Mouse (Mus musculus) retina, adult 2 months (tissue): ENCODE data around the gene Gabrr2.

Experiments used
- DNase-seq: peaks from one replicate; pipeline ENCODE4 v3.0.0-alpha.2; 2012; ENCODE audit warnings: low read depth, low spot score

Gene Gabrr2

DNA sequence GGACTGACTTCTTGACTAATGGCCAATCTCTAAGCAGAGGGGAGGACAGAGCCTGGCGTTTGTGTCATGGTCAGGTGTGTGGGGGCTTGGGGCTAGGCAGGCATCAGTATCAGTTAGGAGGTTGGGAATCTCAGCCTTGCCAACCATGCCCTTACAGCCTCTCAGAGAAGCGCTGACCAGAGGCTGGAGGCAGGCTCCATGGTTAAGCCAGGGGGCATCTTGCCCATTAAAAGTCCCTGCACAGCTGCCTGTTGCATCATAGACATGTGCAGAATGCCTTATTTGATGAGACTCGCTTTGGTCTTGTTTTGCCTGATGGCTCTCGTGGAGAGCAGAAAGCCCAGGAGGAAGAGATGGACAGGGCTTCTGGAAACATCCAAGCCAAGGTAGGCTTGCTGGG is at the start of gene Gabrr2:
TSS of gene Gabrr2 (plus strand) at position 19 of the 400 bp plus-strand sequence.
- no peak for DNase-seq

DNA sequence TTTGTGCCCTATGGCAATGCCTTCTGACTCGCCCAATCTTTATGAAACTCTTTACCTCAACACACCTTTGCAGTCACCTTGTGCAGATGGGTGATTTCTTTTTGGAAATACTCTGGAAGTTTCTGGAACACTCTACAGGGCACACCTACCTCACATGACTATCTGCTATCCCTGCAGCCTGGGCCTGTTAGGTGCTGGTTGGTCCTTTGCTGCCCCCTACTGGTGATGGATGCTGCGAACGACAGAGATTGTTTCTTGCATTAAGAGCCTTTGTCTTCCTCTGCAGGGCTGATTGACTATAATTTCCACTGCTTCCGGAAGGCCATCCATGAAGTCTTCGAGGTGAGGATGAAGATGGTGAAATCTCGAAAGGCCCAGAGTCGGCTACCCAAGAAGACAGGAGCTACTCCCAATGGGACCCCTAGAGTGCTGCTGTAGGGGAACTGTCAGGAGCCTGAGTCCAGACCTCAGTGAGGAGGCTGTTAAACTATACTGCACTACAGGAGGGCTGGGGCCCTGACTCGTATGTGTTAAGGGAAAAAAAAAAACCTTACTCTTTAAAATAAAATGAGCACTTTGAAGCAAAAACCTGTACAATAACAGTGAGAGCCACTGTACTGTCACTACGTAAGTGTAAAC is 44.3 kb upstream of the Gabrr2 start:
- DNase-seq: peak; percentile 82

DNA sequence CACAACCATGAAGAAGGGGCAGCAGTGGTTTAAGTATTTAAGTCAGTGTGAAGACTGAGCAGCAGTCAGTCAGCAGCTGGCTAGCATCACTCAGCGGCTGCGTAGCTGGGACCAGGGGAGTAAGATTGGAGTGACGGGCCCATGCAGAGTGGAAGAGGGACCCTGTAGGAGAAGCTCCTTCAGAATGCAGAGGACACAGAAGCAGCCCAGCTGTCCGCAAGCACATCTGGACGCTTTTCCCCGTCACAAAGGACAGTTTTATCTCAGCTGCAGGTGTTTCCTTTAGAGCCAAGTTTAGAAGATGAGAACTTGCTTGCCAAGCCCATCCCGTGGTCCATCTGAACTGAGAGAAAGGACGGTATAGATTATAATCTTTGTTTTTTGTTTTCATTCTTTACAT is 38.4 kb upstream of the Gabrr2 start:
- no peak for DNase-seq

DNA sequence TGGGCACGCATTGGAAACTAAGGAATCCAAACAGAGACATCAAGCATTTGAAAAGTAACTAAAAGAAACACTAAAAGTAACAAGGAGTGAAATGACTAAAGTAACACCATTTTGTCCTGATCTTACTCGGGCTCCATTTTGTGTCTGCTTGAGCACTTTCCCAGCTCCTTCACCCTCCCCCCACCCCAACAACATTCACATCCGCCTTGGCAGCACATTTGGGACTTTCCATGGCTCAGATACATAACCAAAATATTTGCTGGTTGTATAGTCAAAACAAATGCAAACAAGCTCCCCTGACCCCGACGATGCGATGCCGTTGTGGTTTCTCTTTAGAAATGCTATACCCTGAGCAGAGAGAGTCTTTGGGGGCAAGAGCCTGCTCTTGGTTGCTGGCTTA is 33.7 kb upstream of the Gabrr2 start:
- no peak for DNase-seq

DNA sequence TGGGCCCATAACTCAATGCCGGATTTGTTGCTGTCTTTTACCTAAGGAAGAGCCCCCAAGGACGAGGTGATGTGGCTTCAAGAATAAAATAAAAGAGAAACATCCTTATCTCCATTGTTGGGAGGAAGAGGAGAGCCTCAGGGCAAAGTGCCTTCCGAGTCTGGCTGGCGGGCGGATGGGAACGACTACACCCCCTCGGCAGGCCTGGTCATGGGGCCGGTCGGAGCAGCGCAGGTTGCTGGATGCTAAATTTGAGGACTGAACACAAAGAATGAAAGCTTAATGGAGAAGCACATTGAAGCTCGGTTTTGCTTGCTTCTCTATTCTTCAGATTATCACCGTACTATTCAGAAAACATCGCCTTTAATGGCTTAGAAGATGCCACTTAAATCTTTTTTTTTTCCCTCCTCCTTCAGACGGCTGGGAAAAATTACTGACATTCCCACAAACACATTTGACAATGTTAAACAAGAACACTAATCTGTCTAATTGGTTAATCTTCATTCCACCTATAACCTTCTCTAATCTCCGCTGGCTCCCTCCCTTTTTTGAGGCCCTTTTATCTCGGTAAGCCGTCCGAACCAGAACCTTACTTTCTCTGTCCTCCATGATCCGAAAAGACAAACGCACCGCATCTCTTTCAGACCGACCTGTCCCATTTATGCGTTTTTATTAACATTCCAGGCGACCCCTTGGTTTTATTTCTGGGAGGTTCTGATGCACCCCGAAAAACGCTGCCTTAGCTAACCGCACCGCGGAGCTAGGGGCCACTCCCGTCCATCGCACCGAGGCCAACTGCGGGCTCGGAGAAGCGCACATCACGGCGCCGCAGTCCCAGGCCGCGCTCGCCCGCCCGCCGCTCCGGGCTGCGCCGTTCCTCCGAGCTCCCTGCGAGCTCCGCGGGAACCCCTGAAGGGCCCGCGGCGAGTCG is 32.3 kb upstream of the Gabrr2 start:
- DNase-seq: peak; percentile 69

DNA sequence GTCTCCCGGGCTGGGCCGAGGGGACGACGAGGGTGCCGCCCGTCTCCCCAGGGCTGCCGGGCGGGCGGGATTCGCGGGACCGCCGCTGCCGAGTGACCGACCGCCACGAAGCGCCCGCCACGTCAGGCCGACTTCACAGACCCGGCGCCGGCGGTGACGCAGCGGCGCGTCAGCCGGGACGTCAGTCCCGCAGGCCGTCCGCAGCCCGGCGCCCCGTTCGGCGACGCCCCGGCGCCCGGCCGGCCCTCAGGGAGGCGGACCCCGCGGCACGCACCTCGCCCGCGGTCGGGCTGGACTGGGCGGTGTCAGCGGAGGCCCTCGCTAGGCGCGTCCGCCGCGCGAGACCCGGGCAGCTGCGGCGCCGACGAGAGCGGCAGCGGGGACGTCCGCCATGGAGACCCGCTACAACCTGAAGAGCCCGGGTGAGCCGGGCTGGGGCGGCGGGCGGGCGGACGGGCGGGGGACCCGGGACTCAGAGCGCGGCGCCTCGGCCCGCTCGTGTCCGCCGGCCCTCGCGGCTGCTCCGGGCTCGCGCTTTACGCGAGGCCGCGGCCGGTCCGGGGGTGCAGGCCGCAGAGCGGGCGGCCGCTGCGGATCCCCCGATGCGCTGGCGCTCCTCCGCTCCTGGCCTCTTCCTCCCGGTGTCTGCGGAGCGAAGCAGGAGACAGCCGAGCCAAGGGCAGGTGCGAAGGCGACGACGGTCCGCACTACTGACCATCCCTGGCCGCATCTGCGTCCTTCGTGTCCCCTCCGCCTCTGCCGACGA is 31.4 kb upstream of the Gabrr2 start, which contains the start of gene Ube2j1:
TSS of gene Ube2j1 (plus strand) at position 222 of the 766 bp plus-strand sequence.
- DNase-seq: peak; percentile 64

DNA sequence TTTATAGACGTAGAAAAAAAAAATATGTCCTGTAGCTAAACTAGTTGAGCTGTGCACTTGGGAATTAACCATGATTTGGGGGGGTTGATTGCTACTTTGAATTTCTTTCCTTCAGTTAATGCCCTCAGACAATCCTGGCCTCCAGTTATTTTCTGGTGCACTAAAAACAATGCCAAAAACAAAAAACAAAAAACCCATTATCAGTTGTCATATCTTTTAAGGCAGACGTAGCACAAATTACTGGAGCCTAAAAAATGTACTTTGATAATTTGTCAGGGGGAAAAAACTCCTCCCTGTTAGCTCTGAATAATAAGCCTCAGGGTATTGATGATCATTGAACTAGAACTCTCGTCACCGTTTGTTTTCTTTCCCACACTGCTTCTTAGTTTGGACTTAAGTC is 30.8 kb upstream of the Gabrr2 start:
- DNase-seq: no peak

DNA sequence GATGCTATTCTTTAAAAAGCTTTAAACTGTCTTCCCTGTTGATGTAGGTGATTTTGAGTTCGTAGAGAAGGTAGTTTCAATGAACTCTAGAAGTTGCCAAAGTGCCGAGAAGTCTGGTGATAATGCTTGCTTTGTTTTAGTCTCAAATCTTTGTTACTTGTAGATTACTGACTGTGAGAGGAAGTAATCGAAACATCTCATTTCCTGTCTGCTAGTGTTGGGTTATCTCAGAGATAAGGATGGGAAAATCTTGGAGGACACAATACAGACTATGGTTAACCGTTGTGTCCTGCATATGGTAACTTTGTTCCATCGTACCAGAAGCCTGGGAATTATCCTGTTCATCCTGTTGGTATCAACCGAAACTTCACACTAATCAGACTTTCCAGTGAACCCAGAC is 29.3 kb upstream of the Gabrr2 start:
- no peak for DNase-seq

DNA sequence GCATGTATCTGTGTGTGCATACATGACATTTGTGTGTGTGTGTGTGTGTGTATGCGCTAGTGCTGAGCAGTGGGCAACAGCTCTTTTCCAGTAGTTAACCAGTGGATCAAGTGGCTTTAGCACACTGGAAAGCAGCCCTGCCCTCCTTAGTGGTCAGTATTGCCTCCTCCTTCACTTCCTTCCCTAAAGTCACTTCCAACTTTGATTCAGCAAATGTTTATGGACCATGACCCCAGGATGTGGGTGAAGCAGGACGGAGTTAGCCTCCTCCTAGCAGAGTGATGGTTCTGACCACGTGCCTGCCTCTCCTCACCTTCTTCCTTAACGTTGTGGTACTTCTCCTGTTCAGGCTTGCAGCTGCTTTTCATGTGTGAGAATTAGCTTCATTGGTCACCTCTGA is 23.0 kb upstream of the Gabrr2 start:
- DNase-seq: no peak

DNA sequence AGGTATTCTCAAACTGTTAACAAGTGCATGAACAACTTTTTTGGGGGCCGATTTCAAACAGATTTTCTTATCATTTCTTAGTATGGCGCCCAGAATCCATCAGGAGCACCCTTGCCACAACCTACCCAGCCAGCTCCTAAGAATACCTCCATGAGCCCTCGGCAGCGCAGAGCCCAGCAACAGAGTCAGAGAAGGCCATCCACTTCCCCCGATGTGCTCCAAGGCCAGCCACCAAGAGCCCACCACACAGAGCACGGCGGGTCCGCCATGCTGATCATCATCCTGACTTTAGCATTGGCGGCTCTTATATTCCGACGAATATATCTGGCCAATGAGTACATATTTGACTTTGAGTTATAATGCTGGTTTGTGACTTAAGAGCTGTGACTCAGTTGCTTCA is 13.2 kb upstream of the Gabrr2 start:
- DNase-seq: no peak

DNA sequence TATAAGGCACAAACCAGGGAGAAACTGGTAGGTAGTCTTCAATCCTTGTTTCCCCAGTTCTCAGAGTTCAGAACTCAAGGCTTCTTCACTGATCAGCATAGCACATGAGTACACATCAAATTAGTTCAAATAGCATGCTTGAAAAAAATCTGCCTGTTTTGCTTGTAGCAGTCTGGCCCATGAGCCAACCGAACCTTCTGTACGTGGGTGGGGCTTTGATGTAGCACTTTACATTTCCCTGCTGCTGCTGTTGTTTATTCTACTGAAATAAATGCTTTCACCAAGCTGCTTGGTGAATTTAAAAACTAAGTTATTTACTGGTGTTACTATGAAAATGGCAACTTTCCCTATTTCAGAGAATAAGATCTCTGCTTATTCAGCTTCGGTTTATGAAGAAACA is 10.7 kb upstream of the Gabrr2 start:
- no peak for DNase-seq

DNA sequence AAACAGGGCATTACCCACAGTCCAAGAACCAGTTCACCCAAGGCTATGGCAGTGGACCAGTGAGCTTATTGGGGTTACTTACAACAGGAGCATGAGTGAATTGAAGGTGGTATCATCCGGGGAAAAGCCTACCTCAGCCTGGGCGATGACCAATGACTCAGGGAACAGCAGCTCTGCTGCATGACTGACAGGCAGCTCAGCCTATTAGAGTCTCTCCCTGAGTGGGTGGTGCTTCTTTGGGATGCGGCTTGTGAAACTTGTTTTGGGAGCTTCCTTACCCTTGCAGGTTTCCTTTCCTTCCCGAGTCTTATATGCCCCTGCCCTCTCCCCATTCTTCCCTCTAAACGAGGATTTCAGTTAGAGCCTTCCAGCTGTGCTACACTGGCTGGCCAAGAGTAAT is 10.1 kb upstream of the Gabrr2 start:
- DNase-seq: no peak

DNA sequence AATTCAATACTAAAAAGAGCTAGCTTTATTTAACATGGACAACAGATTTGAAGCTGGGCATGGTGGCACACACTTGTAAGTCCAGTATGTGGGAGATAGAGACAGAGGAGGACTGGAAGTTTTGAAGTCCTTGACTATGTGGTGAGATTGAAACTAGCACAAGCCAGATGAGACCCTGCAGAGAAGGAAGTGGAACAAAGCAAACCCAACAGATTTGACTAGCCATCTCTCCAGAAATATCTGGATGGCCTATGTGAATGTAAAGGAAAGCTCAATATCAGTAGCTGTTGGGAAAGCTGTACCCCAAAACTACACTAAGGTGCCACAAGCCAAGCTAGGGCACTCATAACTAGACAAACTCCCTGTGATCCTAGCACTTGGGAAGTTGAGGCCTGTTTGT is 8.4 kb upstream of the Gabrr2 start:
- no peak for DNase-seq

DNA sequence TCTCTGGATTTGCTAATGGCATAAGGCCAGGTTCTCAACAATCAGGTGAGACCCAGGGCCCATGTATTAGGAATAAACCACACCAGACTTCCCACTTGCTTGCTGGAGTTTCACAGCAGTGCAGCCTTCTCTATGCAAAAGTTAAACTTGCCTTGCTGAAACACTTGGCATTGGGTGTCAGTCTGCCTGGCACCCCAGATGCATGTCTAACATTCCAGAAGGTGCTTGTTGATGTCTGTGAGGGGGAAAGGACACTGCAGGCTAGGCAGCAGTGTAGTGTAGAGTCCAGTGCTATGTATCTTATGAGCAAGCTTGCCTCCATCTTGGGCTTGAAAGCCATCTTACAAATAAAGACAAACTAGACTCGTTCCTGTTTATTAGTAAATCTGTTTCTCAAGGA is 6.5 kb upstream of the Gabrr2 start:
- DNase-seq: no peak

DNA sequence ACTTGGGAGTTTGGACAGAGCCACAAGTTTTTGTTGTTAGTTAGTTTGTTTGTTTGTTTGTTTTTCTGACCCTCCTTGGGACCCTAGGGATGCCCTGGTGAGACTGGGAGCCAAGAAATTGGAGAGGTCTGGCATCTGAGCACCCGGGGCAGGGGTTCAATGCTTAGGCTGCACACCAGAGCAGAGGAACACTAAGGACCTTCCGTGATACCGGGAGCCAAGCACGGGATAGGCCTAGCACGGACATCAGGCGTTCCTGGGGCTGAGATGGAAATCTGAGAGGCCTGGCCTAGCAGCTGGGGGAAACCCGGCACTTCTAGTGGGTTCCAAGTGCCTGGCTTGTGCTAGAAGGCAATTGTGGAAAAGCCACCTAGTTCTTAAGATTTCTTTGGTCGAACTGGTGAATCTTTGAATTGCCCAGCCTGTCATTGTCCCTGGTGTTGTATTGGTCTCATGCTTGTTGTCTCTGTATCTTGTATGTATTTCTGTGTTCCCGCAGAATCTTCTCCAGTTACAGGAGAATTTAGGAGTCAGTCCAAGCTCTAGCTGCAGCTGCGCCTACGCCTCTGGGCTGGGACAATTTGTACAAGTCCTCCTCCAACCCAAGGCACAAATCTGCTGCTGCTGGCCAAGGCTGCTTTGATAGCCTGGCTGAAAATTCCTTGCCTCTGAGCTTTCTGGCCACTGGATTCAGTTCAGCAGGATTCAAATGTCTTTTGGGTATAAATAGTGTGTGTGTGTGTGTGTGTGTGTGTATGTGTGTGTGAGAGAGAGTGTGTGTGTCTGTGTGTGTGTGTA is 4.7 kb upstream of the Gabrr2 start:
- DNase-seq: no peak

DNA sequence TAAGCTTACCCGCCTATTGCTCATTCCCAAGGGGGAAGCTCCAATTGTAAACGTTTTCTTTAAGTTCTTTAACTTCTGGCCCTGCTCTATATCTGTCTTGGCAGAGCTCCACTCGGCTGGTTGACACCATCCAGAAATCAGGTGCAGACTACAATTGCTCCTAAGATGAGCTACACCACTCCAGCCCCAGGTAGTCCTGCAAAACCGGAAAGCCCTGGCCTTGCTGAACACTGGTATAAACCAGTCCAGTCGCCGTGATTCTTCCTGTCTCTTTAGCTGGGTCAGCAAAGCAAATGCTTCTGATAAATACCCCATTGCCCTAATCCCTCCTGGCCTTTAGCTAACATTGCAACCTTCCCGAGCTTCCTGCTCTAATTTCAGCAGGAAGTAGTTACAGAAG is 1.6 kb upstream of the Gabrr2 start:
- DNase-seq: no peak

DNA sequence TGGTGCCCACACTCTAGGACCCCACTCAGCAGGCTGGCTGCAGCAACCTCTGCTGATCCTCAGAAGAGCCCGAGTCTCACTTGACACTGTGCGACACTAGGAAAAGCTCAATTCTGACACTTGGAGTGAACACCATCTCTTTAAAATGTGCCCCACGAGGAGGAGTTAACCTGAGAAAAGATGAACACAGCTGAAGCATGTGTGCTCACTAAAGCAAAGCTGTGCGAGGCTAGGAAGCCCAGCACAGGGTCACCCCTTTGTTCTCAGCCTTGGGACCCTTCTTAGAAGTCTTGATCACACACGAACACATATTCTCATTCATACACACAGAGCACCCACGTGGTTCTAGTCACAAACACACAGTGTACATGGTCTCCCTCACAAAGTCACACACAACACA is 2.2 kb downstream of the Gabrr2 start:
- DNase-seq: no peak

DNA sequence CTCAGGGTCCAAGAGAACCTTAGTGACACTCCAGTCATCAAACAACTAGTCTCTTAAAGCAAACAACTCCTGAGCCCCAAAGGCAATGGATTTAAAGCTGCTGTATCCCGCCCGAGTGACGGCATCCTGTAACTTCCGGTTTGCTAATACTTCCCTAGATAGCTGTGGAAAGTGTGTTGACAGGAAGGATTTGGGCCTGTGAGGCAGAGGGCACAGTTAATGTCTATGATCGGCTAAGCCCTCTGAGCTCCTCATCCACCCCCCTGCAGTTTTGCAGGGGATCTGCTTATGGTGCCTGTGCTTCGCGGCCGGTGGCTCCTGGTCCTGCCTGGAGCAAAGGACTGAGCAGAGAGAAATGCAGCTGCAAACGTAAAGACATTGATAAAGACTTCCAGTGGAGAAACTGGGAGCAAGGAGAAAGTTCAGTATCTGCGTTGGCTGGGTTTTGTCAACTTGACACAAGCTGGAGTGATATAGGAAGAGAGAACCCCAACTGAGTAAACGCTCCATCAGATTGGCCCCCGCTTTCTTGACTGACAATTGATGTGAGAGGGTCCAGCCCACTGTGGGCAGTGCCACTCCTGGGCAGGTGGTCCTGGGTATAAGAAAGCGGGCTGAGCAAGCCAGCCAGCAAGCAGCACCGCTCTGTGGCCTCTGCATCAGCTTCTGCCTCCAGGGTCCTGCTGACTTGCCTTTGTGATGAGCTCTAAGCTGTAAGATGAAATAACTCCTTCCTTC is 3.6 kb downstream of the Gabrr2 start:
- DNase-seq: peak; percentile 42

DNA sequence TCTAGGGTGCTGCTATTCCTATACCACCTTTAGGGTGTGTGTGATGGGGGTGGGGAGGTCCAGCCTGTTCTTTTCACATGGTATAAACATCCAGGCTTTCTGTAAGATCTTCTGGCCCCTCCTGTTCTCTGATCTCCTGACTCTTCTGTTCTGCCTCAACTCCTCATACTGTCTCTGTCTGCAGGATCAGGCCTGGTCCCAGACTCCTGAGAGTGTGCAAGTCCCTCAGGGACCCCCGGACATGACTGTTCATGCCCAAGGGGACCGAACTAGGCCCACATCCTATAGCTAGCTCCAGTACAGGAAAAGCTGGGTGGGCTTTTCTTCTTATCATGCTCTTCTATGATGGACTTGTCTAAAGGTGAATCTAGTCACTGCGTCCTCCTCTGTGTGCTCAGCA is 4.5 kb downstream of the Gabrr2 start:
- DNase-seq: no peak

DNA sequence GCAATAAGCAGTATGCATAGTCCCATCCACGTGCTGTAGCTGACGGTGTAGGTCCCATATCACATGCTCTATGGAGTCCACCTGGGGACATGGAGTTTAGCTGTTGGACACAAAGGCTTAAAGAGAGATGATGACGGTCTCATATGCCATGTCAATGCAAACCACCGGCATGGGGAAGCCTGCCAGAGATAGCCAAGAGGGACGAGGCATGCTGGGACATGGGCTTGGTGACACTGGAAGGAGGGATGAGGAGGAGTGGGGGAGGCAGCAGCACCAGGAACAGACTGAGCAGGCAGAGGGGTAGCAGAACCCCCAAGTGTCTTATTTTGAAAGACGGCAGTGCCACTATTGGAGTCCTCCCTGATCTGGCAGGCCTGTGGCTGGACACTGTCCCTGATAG is 5.0 kb downstream of the Gabrr2 start:
- no peak for DNase-seq

DNA sequence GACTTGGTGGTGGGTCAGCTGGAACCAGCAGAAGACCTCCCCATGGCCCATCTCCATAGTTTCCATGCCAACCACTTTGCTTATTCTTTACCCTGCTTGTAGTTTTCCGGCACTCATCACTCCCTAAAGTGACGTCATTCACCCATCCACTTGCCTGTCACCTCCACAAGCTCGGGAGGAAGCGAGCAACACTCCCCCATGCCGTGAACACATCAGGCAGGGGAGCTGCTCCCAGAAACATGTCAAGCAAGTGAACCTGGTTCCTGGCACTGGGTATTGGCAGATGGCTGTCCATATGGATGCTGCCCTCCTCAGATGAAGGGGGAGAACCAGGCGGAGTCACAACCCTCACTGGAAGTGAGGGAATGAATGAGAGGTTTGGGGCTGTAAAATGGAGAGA is 6.1 kb downstream of the Gabrr2 start:
- DNase-seq: no peak
